In the genomic region with DNA sequence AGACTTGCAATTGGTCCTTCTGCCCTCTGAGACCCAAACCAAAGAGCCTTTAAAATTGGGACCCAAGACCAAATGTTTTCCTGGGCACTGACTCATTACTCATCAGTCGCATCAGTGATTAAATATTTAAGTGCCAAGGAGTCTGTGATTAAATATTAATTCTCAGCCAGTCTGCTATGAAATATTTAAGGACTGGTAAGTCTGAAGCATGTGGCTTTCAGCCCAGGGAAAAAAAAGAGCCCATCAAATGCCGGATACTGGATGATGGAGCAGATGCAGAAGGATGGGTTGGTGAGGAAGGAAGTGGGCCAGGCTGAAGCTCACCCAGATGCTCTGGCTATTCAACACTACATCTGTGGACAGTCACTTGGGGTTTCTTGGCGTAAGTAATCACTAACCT, we compare ENCODE assay signal across 27 mouse cellular contexts.
"Had no signal": no experiment of that assay in that cellular context is flagged by ENCODE, and none has a peak within 500 bp of the region (broad histone marks: within the 10 kb centered on the region; RNA-seq: fewer than 3 reads in every experiment).

No protein-coding gene starts in this region.

- H3K36me3 ChIP-seq: limb, embryonic 10.5 days; limb, embryonic 12.5 days; limb, embryonic 13.5 days; limb, embryonic 15.5 days; liver, embryonic 12.5 days; liver, embryonic 13.5 days; liver, embryonic 15.5 days; lung, embryonic 15.5 days; midbrain, embryonic 12.5 days had no signal

- H3K4me2 ChIP-seq: limb, embryonic 12.5 days; limb, embryonic 13.5 days; limb, embryonic 15.5 days; liver, embryonic 11.5 days; liver, embryonic 12.5 days; liver, embryonic 13.5 days; liver, embryonic 15.5 days; lung, embryonic 14.5 days; lung, embryonic 15.5 days; midbrain, embryonic 12.5 days had no signal

- H3K4me3 ChIP-seq: left cerebral cortex, adult 2 months; limb, embryonic 10.5 days; limb, embryonic 12.5 days; limb, embryonic 13.5 days; limb, embryonic 15.5 days; liver, embryonic 12.5 days; liver, embryonic 13.5 days; liver, embryonic 15.5 days; lung, embryonic 15.5 days; megakaryocyte, embryonic 14.5 days; midbrain, embryonic 12.5 days; myocyte had no signal

- H3K27me3 ChIP-seq: limb, embryonic 12.5 days; limb, embryonic 13.5 days; limb, embryonic 15.5 days; liver, embryonic 12.5 days; liver, embryonic 13.5 days; liver, embryonic 15.5 days; lung, embryonic 15.5 days; megakaryocyte, embryonic 14.5 days; midbrain, embryonic 12.5 days had no signal

- H3K4me1 ChIP-seq: limb, embryonic 15.5 days; liver, embryonic 12.5 days; liver, embryonic 13.5 days; liver, embryonic 15.5 days; lung, embryonic 15.5 days; megakaryocyte, embryonic 14.5 days had no signal

- H3K9me3 ChIP-seq: limb, embryonic 10.5 days; limb, embryonic 12.5 days; limb, embryonic 13.5 days; limb, embryonic 15.5 days; liver, embryonic 12.5 days; liver, embryonic 13.5 days; liver, embryonic 15.5 days; lung, embryonic 15.5 days; megakaryocyte, embryonic 14.5 days; midbrain, embryonic 12.5 days had no signal

- H3K27ac ChIP-seq: left cerebral cortex, adult 2 months; limb, embryonic 10.5 days; limb, embryonic 12.5 days; limb, embryonic 13.5 days; limb, embryonic 15.5 days; liver, embryonic 12.5 days; liver, embryonic 13.5 days; liver, embryonic 14.5 days; liver, embryonic 15.5 days; lung, embryonic 15.5 days; macrophage; midbrain, embryonic 12.5 days had no signal

- H3K9ac ChIP-seq: limb, embryonic 12.5 days; limb, embryonic 13.5 days; limb, embryonic 15.5 days; liver, embryonic 12.5 days; liver, embryonic 13.5 days; liver, embryonic 14.5 days; liver, embryonic 15.5 days; liver, postnatal 0 days; lung, embryonic 14.5 days; lung, embryonic 15.5 days; midbrain, embryonic 12.5 days had no signal

- ATAC-seq: liver, embryonic 12.5 days; liver, postnatal 0 days; lung, postnatal 0 days had no signal

- DNase-seq: layer of hippocampus, postnatal 36 days; left cerebral cortex, postnatal 4 days; liver; liver, embryonic 13.5 days; liver, postnatal 0 days; lung, adult 18-20 months; lung, adult 2 months; lung, embryonic 14.5 days; lung, postnatal 10 days; lung, postnatal 14 days; lung, postnatal 36 days; lung, postnatal 4 days had no signal
